Mouse (Mus musculus) liver, adult 10 weeks (tissue): Measurements from ENCODE around the gene Adam8. TPM values are rescaled to one million over a fixed set of nuclear protein-coding genes. Genes with fewer than 3 reads are reported as not detected.

Experiments
- polyA plus RNA-seq: library from polyadenylated mRNA; stranded (reverse); fragments of 350-450 nt; fragmentation: Illumina TruSeq; extraction: RNeasy Lipid Tissue Mini Kit (QIAGEN cat#74804); gene quantifications from one replicate; pipeline ENCODE4 v1.2.3, GENCODE M21; 2014; ENCODE audit warnings: low read depth, low replicate concordance

The Adam8 gene
- not detected for polyA plus RNA-seq

GRCm38 (mm10) chr7:139992406-139992805 is at the start of gene Adam8:
Gene Adam8, minus strand, starts transcription at chr7:139992562.

DNA sequence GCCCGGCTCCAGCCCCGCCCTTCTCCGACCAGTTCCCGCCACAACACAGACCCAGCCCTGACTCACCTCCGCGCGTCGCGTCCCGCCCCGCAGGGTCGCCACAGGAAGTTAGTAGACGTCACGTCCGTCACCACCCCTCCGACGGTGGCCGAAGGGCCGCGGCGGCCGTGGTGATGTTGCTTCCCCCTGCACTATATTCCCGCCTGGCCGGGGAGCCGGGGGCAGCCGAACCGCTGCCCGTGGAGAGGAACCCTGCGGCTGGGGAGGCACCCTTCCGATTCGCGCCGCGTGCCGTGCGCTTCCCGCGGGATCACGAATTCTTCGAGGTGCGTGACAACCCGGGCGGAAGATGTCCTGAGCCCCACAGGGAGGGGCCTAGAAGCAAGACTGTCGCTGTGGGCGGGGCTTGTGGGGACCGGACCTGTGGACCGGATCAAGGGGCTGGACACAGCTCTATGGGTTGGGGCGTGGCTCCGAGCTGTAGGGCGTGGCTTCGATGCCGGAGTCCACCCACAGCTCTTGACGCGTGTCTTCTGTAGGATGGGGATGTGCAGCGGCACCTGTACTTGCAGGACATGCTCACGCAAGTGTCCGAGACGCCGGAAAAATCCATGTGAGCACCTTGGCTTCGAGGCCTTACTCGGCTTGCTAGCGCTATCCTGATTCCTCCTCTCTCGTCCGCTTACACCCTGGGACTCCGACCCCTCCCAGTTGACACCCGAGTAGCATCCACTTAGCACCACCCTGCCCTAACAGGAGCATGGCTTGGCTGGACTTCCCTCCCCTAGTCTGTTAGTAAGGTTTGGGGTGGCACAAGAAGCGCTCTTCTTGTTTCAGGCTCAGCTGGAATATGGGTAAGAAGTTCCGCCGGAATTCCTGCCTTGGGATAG is 44.2 kb upstream of the Adam8 start, which contains the start of the genes Zfp511 and Tubgcp2:
Gene Zfp511 (plus strand): TSS at position 111 of the 890 bp plus-strand sequence.
Gene Tubgcp2 (minus strand): TSS at position 389 of the 890 bp plus-strand sequence.

DNA sequence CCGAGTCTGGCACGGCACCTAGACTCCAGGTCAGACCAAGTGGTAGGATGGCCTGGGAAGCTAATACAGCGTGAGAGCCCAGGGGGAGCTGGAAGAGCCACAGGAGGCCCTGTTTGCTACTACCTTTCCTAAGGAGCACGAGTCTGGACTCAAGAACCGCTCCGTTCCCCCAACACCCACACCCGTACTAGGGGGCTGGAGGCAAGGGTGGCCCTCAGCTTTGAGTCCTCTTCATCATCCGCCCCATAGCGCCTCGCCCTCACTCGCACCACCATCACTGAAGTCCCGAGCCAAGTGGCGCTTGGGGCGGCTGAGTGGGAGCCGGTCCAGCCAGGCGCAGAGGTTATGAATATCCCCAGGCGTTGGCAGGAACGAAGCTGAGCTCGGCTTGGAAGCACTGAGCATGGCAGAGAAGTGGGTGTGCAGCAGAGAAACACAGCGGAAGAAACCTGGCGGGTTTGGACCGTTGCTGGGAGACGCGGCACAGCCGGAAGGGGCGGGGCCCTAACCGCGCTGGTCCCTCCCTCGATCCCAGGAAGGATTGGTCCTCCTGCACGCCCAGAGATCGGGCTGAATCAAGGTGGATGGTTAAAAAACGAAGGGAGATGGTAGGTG is 14.0 kb downstream of the Adam8 start, which contains the start of gene 6430531B16Rik:
Gene 6430531B16Rik (minus strand): TSS at position 478 of the 615 bp plus-strand sequence.

DNA sequence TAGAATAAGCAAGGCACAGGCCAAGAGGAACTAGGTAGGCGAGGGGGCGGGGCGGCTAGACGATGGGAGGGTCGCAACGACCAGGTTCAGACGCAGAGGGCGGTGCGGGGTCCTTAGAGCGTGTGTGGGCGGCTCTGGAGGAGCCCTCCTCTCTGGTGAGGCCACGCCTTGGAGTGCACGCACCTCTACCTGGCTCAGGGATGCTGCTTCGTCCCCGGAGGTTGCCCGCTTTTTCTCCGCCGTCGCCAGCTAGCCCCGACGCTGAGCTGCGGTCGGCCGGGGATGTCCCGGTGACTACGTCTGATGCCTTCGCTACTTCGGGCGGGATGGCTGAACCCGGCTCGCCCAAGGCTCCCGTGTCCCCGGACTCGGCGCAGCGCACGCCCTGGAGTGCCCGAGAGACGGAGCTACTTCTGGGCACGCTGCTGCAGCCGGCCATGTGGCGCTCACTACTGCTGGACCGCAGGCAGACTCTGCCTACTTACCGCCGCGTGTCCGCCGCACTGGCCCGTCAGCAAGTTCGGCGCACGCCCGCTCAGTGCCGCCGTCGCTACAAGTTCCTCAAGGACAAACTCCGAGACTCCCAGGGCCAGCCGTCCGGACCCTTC is 48.6 kb downstream of the Adam8 start, which contains the start of gene Utf1:
Gene Utf1 (plus strand): TSS at position 116 of the 608 bp plus-strand sequence.

Other genes with a start within 250 kb of the Adam8 start
- gene Adgra1, start 158.4 kb downstream of the Adam8 start, polyA plus RNA-seq: not detected
- gene Kndc1, start 97.9 kb downstream of the Adam8 start, polyA plus RNA-seq: not detected
- not detected for gene Utf1, start 48.8 kb downstream of the Adam8 start, polyA plus RNA-seq
- gene 6430531B16Rik, start 13.8 kb downstream of the Adam8 start, polyA plus RNA-seq: not detected
- 5.6 TPM for gene Zfp511, start 43.8 kb upstream of the Adam8 start, polyA plus RNA-seq
- gene Tubgcp2, start 44.1 kb upstream of the Adam8 start, polyA plus RNA-seq: 8.4 TPM
- not detected for gene Msx3, start 56.5 kb upstream of the Adam8 start, polyA plus RNA-seq
- not detected for gene Caly, start 90.0 kb upstream of the Adam8 start, polyA plus RNA-seq
- not detected for gene Prap1, start 100.8 kb upstream of the Adam8 start, polyA plus RNA-seq
- 20.7 TPM for gene Fuom, start 109.9 kb upstream of the Adam8 start, polyA plus RNA-seq
- 26.3 TPM for gene Paox, start 123.2 kb upstream of the Adam8 start, polyA plus RNA-seq
- 196 TPM for gene Echs1, start 123.9 kb upstream of the Adam8 start, polyA plus RNA-seq
- 6.2 TPM for gene Mtg1, start 145.0 kb upstream of the Adam8 start, polyA plus RNA-seq
- 0.95 TPM for gene Sprn, start 162.3 kb upstream of the Adam8 start, polyA plus RNA-seq
- not detected for gene Olfr522, start 172.2 kb upstream of the Adam8 start, polyA plus RNA-seq
- gene Olfr523, start 180.7 kb upstream of the Adam8 start, polyA plus RNA-seq: not detected
- gene Olfr524, start 213.4 kb upstream of the Adam8 start, polyA plus RNA-seq: not detected
- not detected for gene Cd163l1, start 225.7 kb upstream of the Adam8 start, polyA plus RNA-seq